Comparison of ENCODE assay signal across 8 mouse cellular contexts in genomic region chr7:89404734-89405440, GRCm38 (mm10). TPM values are rescaled to one million over a fixed set of nuclear protein-coding genes. Genes with fewer than 3 reads are reported as not detected.
DNase-seq lines count a peak whose midpoint lies in the region; ATAC-seq and TF ChIP-seq lines count a peak whose summit lies in the region.

No protein-coding gene starts in this region.

- TF ChIP-seq EP300 in lung, postnatal 0 days (IDR thresholded peaks at IDR 0.05): peak; percentile 15; the same call in 1 of the 2 replicates

- peaks cover 25% of the 10 kb centered on the region; the same call in 1 of the 2 replicates for H3K36me3 ChIP-seq in kidney, embryonic 14.5 days (ENCODE audit: control insufficient read depth, insufficient read depth, low read length)
- no peaks in the 10 kb centered on the region for H3K36me3 ChIP-seq in lung, postnatal 0 days (ENCODE audit: insufficient read depth, low read length)

- H3K4me1 ChIP-seq in kidney, embryonic 14.5 days (ENCODE audit: control insufficient read depth, insufficient read depth, low read length): peaks cover 48% of the 10 kb centered on the region
- peaks cover 7% of the 10 kb centered on the region for H3K4me1 ChIP-seq in lung, postnatal 0 days (ENCODE audit: insufficient read depth, low read depth, low read length)

- DNase-seq in thymus, postnatal 0 days (ENCODE audit: low spot score): peak; percentile 4
- DNase-seq in thymus, postnatal 14 days: no peak
- DNase-seq in embryo, embryonic 10.5 days (ENCODE audit: low spot score): peak; percentile 65
- peak; percentile 78 for DNase-seq in heart, adult 8-10 months (ENCODE audit: low spot score)
- DNase-seq in lung, postnatal 0 days (ENCODE audit: low spot score): peak; percentile 72
- peak; percentile 70 for DNase-seq in skeletal muscle tissue, adult 2 months (ENCODE audit: low read depth, low spot score)
- DNase-seq in spleen, adult 12 weeks (ENCODE audit: low spot score): no peak

- 0 out of 2 replicates have a peak, but pooled peaks have one; percentile 1 for ATAC-seq in kidney, embryonic 14.5 days (ENCODE audit: low FRiP score, low TSS enrichment)
- ATAC-seq in lung, postnatal 0 days: no peak

- no peak for TF ChIP-seq CTCF in lung, postnatal 0 days (IDR thresholded peaks at IDR 0.05)

- H3K4me3 ChIP-seq in kidney, embryonic 14.5 days (ENCODE audit: low read length): peak overlapping the region; percentile 93
- peak overlapping the region; percentile 73 for H3K4me3 ChIP-seq in lung, postnatal 0 days (ENCODE audit: low read depth, low read length)

- H3K4me2 ChIP-seq in kidney, embryonic 14.5 days (replicated peaks; ENCODE audit: low read depth, low read length): peak overlapping the region; percentile 85
- peak overlapping the region; percentile 92 for H3K4me2 ChIP-seq in lung, postnatal 0 days (replicated peaks; ENCODE audit: low read depth, low read length)

- H3K27me3 ChIP-seq in kidney, embryonic 14.5 days (ENCODE audit: control insufficient read depth, insufficient read depth, low read length): no peaks in the 10 kb centered on the region
- no peaks in the 10 kb centered on the region for H3K27me3 ChIP-seq in lung, postnatal 0 days (replicated peaks; ENCODE audit: insufficient read depth, low read length)

- peak overlapping the region; percentile 92 for H3K9ac ChIP-seq in kidney, embryonic 14.5 days (ENCODE audit: low read depth, low read length)
- peak overlapping the region; percentile 77 for H3K9ac ChIP-seq in lung, postnatal 0 days (replicated peaks; ENCODE audit: low read depth)

- WGBS in kidney, embryonic 14.5 days: under 1% methylated on average over 35 of the region's 35 CpGs
- under 1% methylated on average over 30 of the region's 35 CpGs for WGBS in lung, postnatal 0 days

- H3K9me3 ChIP-seq in kidney, embryonic 14.5 days (ENCODE audit: control insufficient read depth, low read length): no peaks in the 10 kb centered on the region
- no peaks in the 10 kb centered on the region for H3K9me3 ChIP-seq in lung, postnatal 0 days (ENCODE audit: low read length)

- peak overlapping the region; percentile 92 for H3K27ac ChIP-seq in kidney, embryonic 14.5 days (ENCODE audit: low read depth, low read length)
- peak overlapping the region; percentile 88 for H3K27ac ChIP-seq in lung, postnatal 0 days (ENCODE audit: low read length)

RNA-seq across cellular contexts. Expression of gene Fzd4, which starts 0.7 kb away (rescaled TPM):
- 1.5 TPM in 2 replicates for polyA plus RNA-seq in thymus, postnatal 0 days (2015; fragmentation: Nextera tagmentation; extraction: Ambion mirVana)
- total RNA-seq in heart, adult 8-10 months (2022): 10 to 100 TPM; 23.6 to 31.0 (median 28.6) TPM
- 19.9 and 42.0 TPM in 2 replicates for polyA plus RNA-seq in kidney, embryonic 14.5 days (2014; fragmentation: Nextera tagmentation; extraction: Ambion mirVana)
- polyA plus RNA-seq in lung, postnatal 0 days (2015; fragmentation: Nextera tagmentation; extraction: Ambion mirVana): 14.3 and 16.1 TPM in 2 replicates

RNA-seq across cellular contexts. Expression of gene Tmem135, which starts 0.9 kb away (rescaled TPM):
- 22.0 and 22.5 TPM in 2 replicates for polyA plus RNA-seq in thymus, postnatal 0 days (2015; fragmentation: Nextera tagmentation; extraction: Ambion mirVana)
- 10 to 100 TPM; 30.3 to 39.6 (median 36.3) TPM for total RNA-seq in heart, adult 8-10 months (2022)
- 19.2 and 31.9 TPM in 2 replicates for polyA plus RNA-seq in kidney, embryonic 14.5 days (2014; fragmentation: Nextera tagmentation; extraction: Ambion mirVana)
- polyA plus RNA-seq in lung, postnatal 0 days (2015; fragmentation: Nextera tagmentation; extraction: Ambion mirVana): 21.7 and 26.1 TPM in 2 replicates

Comparison
In these comparisons a context has a peak if more than half of its experiments do, and no peak if none do; other contexts are left out.
1. DNase-seq: peak in thymus, postnatal 0 days (single experiment), embryo, embryonic 10.5 days (single experiment), heart, adult 8-10 months (single experiment), lung, postnatal 0 days (single experiment) and skeletal muscle tissue, adult 2 months (single experiment); none in thymus, postnatal 14 days (single experiment) and spleen, adult 12 weeks (single experiment).